Mouse (Mus musculus): ENCODE data around the gene Per1. TPM values are rescaled to one million over a fixed set of nuclear protein-coding genes. Genes with fewer than 3 reads are reported as not detected.

Per1 gene
- total RNA-seq (2023), result 100 to 1,000 TPM; 499 to 544 TPM

GRCm38 (mm10) chr11:69094697-69095429 is at the start of gene Per1:
TSS of gene Per1 (plus strand) at chr11:69095217.

GRCm38 (mm10) chr11:69045531-69046394 is 49.3 kb upstream of the Per1 start, which contains the start of gene Aurkb:
TSS of gene Aurkb (plus strand) at chr11:69045647.

GRCm38 (mm10) chr11:69059357-69059974 is 35.6 kb upstream of the Per1 start, which contains the start of gene Borcs6:
TSS of gene Borcs6 (plus strand) at chr11:69059717.

GRCm38 (mm10) chr11:69070590-69071222 is 24.3 kb upstream of the Per1 start, which contains the start of gene Tmem107:
TSS of gene Tmem107 (plus strand) at chr11:69070806.

GRCm38 (mm10) chr11:69088103-69088855 is 6.7 kb upstream of the Per1 start, which contains the start of gene Vamp2:
TSS of gene Vamp2 (plus strand) at chr11:69088490.

GRCm38 (mm10) chr11:69120221-69121000 is 25.4 kb downstream of the Per1 start, which contains the start of gene Hes7:
TSS of gene Hes7 (plus strand) at chr11:69120404.

GRCm38 (mm10) chr11:69122336-69122951 is 27.4 kb downstream of the Per1 start, which contains the start of gene 9130213A22Rik:
TSS of gene 9130213A22Rik (minus strand) at chr11:69122589.

GRCm38 (mm10) chr11:69125852-69125918 is 30.7 kb downstream of the Per1 start, which contains the start of gene Aloxe3:
TSS of gene Aloxe3 (plus strand) at chr11:69125896.

GRCm38 (mm10) chr11:69156800-69157199 is 61.8 kb downstream of the Per1 start, which contains the start of gene Alox12b:
TSS of gene Alox12b (plus strand) at chr11:69156989.

Other genes starting within 250 kb of the Per1 start
- gene Ndel1, start 223.4 kb upstream of the Per1 start, total RNA-seq (2023), result 100 to 1,000 TPM; 151 to 155 TPM
- not detected for gene Rnf222, start 206.7 kb upstream of the Per1 start, total RNA-seq (2023)
- 1,000 to 10,000 TPM; 1,720 to 1,823 TPM for gene Rpl26, start 193.6 kb upstream of the Per1 start, total RNA-seq (2023)
- not detected for gene Odf4, start 168.1 kb upstream of the Per1 start, total RNA-seq (2023)
- gene Arhgef15, start 137.7 kb upstream of the Per1 start, total RNA-seq (2023), result not detected
- 1 to 10 TPM; 2.6 to 3.1 TPM for gene Slc25a35, start 127.1 kb upstream of the Per1 start, total RNA-seq (2023)
- gene Rangrf, start 120.0 kb upstream of the Per1 start, total RNA-seq (2023), result 1 to 10 TPM; 2.0 to 5.2 TPM
- 1 to 10 TPM; 7.9 to 8.6 TPM for gene Pfas, start 86.8 kb upstream of the Per1 start, total RNA-seq (2023)
- 10 to 100 TPM; 27.8 to 30.5 TPM for gene Ctc1, start 79.3 kb upstream of the Per1 start, total RNA-seq (2023)
- gene Aurkb, start 49.6 kb upstream of the Per1 start, total RNA-seq (2023), result 10 to 100 TPM; 12.5 to 13.0 TPM
- 10 to 100 TPM; 43.4 to 46.4 TPM for gene Borcs6, start 35.5 kb upstream of the Per1 start, total RNA-seq (2023)
- 1 to 10 TPM; 3.9 to 6.5 TPM for gene Tmem107, start 24.4 kb upstream of the Per1 start, total RNA-seq (2023)
- 100 to 1,000 TPM; 151 to 170 TPM for gene Vamp2, start 6.7 kb upstream of the Per1 start, total RNA-seq (2023)
- under 1 TPM in 1 of 2 experiments, not detected in 1; 0.45 TPM for gene Hes7, start 25.2 kb downstream of the Per1 start, total RNA-seq (2023)
- gene 9130213A22Rik, start 27.4 kb downstream of the Per1 start, total RNA-seq (2023), result under 1 TPM; 0.31 to 0.55 TPM
- gene Aloxe3, start 30.7 kb downstream of the Per1 start, total RNA-seq (2023), result under 1 TPM; 0.50 to 0.85 TPM
- not detected for gene Alox12b, start 61.8 kb downstream of the Per1 start, total RNA-seq (2023)
- gene Alox8, start 102.6 kb downstream of the Per1 start, total RNA-seq (2023), result 1 to 10 TPM in 1 of 2 experiments, under 1 TPM in 1; 0.94 to 2.2 TPM
- gene Gucy2e, start 141.8 kb downstream of the Per1 start, total RNA-seq (2023), result not detected
- 10 to 100 TPM in 1 of 2 experiments, 1 to 10 TPM in 1; 9.4 to 15.2 TPM for gene Cntrob, start 228.6 kb downstream of the Per1 start, total RNA-seq (2023)
- gene Trappc1, start 228.8 kb downstream of the Per1 start, total RNA-seq (2023), result 10 to 100 TPM; 61.5 to 74.4 TPM
- gene Kcnab3, start 231.0 kb downstream of the Per1 start, total RNA-seq (2023), result 1 to 10 TPM; 1.5 to 2.5 TPM
- gene Rnf227, start 245.2 kb downstream of the Per1 start, total RNA-seq (2023), result 1 to 10 TPM; 1.6 to 1.8 TPM

All from monocyte, adult 59 days (primary cell).